Mouse (Mus musculus): ENCODE results near the gene Zfp804b. TPM values are rescaled to one million over a fixed set of nuclear protein-coding genes. Genes with fewer than 3 reads are reported as not detected.

The Zfp804b gene
- total RNA-seq, 2 experiments from 2014 or later: 1.0 to 1.6 TPM

GRCm38 (mm10) chr5:7007468-7007867 is 337.1 kb downstream of the Zfp804b start:
- no peak for DNase-seq (ENCODE audit: low spot score in 2 of 2)
- H3K4me3 ChIP-seq: no peak overlapping the region
- TF ChIP-seq CTCF (conservative IDR thresholded peaks at IDR 0.05): no peak

GRCm38 (mm10) chr5:6983993-6984392 is 360.6 kb downstream of the Zfp804b start:
- no peak for TF ChIP-seq CTCF (conservative IDR thresholded peaks at IDR 0.05)
- Histone ChIP-seq H3K4me3 (no peak overlapping the region), H3K27ac (no peak overlapping the region)
- no peak for DNase-seq (ENCODE audit: low spot score in 2 of 2)

More at GRCm38 (mm10) chr5:7007468-7007867, 337.1 kb downstream of the Zfp804b start:
- no peak overlapping the region for H3K27ac ChIP-seq

GRCm38 (mm10) chr5:6934837-6935236 is 409.7 kb downstream of the Zfp804b start:
- TF ChIP-seq CTCF (conservative IDR thresholded peaks at IDR 0.05): no peak
- Histone ChIP-seq H3K27ac (no peak overlapping the region), H3K4me3 (no peak overlapping the region)
- DNase-seq (ENCODE audit: low spot score in 2 of 2): no peak

- Histone ChIP-seq H3K4me3 (no peak overlapping the region), H3K27ac (no peak overlapping the region)
- no peak for DNase-seq (ENCODE audit: low spot score in 2 of 2)
- no peak for TF ChIP-seq CTCF (conservative IDR thresholded peaks at IDR 0.05)
Observed at GRCm38 (mm10) chr5:6911290-6911689, 433.3 kb downstream of the Zfp804b start.

GRCm38 (mm10) chr5:6881396-6881795 is 463.2 kb downstream of the Zfp804b start:
- DNase-seq (ENCODE audit: low spot score in 2 of 2): no peak
- no peak for TF ChIP-seq CTCF (conservative IDR thresholded peaks at IDR 0.05)
- Histone ChIP-seq H3K27ac (no peak overlapping the region), H3K4me3 (no peak overlapping the region)

GRCm38 (mm10) chr5:6871566-6871965 is 473.0 kb downstream of the Zfp804b start:
- no peak overlapping the region for H3K27ac ChIP-seq
- no peak overlapping the region for H3K4me3 ChIP-seq
- no peak for DNase-seq (ENCODE audit: low spot score in 2 of 2)
- no peak for TF ChIP-seq CTCF (conservative IDR thresholded peaks at IDR 0.05)

GRCm38 (mm10) chr5:6870970-6871369 is 473.6 kb downstream of the Zfp804b start:
- H3K27ac ChIP-seq: no peak overlapping the region
- no peak for DNase-seq (ENCODE audit: low spot score in 2 of 2)
- no peak overlapping the region for H3K4me3 ChIP-seq
- no peak for TF ChIP-seq CTCF (conservative IDR thresholded peaks at IDR 0.05)

- Histone ChIP-seq H3K27ac (no peak overlapping the region), H3K4me3 (no peak overlapping the region)
- no peak for TF ChIP-seq CTCF (conservative IDR thresholded peaks at IDR 0.05)
- DNase-seq (ENCODE audit: low spot score in 2 of 2): no peak
Observed at GRCm38 (mm10) chr5:6795396-6795795, 549.2 kb downstream of the Zfp804b start.

- Histone ChIP-seq H3K27ac (no peak overlapping the region), H3K4me3 (no peak overlapping the region)
- TF ChIP-seq CTCF (conservative IDR thresholded peaks at IDR 0.05): no peak
- no peak for DNase-seq (ENCODE audit: low spot score in 2 of 2)
Observed at GRCm38 (mm10) chr5:6769357-6769892, 575.1 kb downstream of the Zfp804b start.

Other genes with a start within 250 kb of the Zfp804b start
- not detected for gene Tex47, start 40.6 kb downstream of the Zfp804b start, total RNA-seq (2021)